Mouse (Mus musculus) lung, embryonic 14.5 days (tissue): ENCODE measurements around the gene Nagk. TPM values are rescaled to one million over a fixed set of nuclear protein-coding genes. Genes with fewer than 3 reads are reported as not detected.

Experiments
- ATAC-seq: fragments of 200-750 bp; cut with Nextera tagmentation; 2 replicates; pipeline ENCODE4 v1.8.0; 2017; ENCODE audit warnings: mild to moderate bottlenecking, moderate TSS enrichment, moderate library complexity; ENCODE audit not compliant: insufficient read depth
- DNase-seq: peaks from one replicate; pipeline ENCODE4 v3.0.0-alpha.2; 2015
- H3K27ac ChIP-seq: fragments of 300-500 bp; sonication (generic); 2 replicates; pipeline ENCODE4 v1.5.1; 2014; ENCODE audit warnings: low read depth, mild to moderate bottlenecking, moderate library complexity
- H3K27me3 ChIP-seq: fragments of 300-500 bp; sonication (generic); 2 replicates; pipeline ENCODE4 v1.6.1; 2014; ENCODE audit warnings: low read length, control low read depth; ENCODE audit not compliant: insufficient read depth
- H3K36me3 ChIP-seq: fragments of 300-500 bp; sonication (generic); 2 replicates; pipeline ENCODE4 v1.6.1; 2014; ENCODE audit warnings: control low read depth; ENCODE audit not compliant: insufficient read depth
- H3K4me1 ChIP-seq: fragments of 300-500 bp; sonication (generic); 2 replicates; pipeline ENCODE4 v1.6.1; 2014; ENCODE audit warnings: antibody characterized with exemption, control low read depth; ENCODE audit not compliant: insufficient read depth
- H3K4me2 ChIP-seq: fragments of 300-500 bp; sonication (generic); 2 replicates; pipeline ENCODE4 v1.6.1; 2014; ENCODE audit warnings: mild to moderate bottlenecking
- H3K4me3 ChIP-seq: fragments of 300-500 bp; sonication (generic); 2 replicates; pipeline ENCODE4 v1.5.1; 2014; ENCODE audit warnings: low read depth, low read length
- H3K9ac ChIP-seq: fragments of 300-500 bp; sonication (generic); 2 replicates; pipeline ENCODE4 v1.6.1; 2014
- H3K9me3 ChIP-seq: fragments of 300-500 bp; sonication (generic); 2 replicates; pipeline ENCODE4 v1.6.1; 2016; ENCODE audit warnings: low read depth, low read length, control low read depth
- CTCF ChIP-seq: IDR thresholded peaks from 2 replicates; pipeline ENCODE4 v1.5.1; 2016; ENCODE audit warnings: antibody characterized with exemption, low read depth
- WGBS: fragments of 180-500 bp; shearing (Covaris S2); extraction: QIAGEN DNeasy Blood & Tissue Kit; methylation state at CpG from one replicate; pipeline ENCODE4 v1.1.7; 2014; 5-methylcytosine and 5-hydroxymethylcytosine counted together
- polyA plus RNA-seq: library from polyadenylated mRNA; unstranded; fragments of >200 nt; fragmentation: Nextera tagmentation; extraction: Ambion mirVana; gene quantifications from 2 replicates; pipeline ENCODE4 v1.2.1, GENCODE M21; 2014

Gene Nagk
- 46.1 and 49.3 TPM in 2 replicates for polyA plus RNA-seq

DNA sequence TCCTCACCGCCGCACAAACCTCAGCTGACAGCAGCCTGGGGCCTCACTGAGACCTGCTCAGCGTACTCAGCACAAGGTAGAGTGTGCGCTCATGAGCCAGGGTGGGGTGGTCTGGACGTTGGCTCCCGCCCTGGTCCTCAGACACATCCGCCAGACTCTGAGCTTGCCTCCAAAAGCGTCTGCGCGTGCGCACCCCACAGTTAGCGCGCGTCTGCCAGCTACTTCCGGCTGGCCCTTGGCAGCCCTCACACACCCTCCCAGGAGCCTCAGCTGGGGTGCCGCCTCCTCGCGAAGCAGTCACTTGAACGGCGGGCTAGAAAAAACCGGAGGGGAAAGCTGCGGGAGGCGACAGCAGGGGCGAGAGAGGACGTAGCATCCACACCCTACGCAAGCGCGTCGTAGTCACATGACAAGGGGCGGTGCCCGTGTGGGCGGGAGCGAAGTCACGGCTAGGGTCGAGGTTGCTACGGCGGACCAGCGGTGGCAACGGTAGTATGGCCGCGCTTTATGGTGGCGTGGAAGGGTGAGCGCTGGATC is at the start of gene Nagk:
Gene Nagk, plus strand, starts transcription at position 223 of the 537 bp plus-strand sequence.
- Histone ChIP-seq H3K27ac (peak within 1 kb of the TSS; percentile 95), H3K4me3 (peak within 1 kb of the TSS; percentile 72), H3K9ac (peak within 1 kb of the TSS; percentile 69), H3K4me2 (peak within 1 kb of the TSS; percentile 97), H3K4me1 (peaks cover 7% of the 10 kb centered on the region), H3K27me3 (no peaks in the 10 kb centered on the region), H3K36me3 (peaks cover 6% of the 10 kb centered on the region), H3K9me3 (no peaks in the 10 kb centered on the region)
- WGBS: under 1% methylated on average over 43 of the region's 43 CpGs
- ATAC-seq: peak; percentile 96
- TF ChIP-seq CTCF: no peak
- peak; percentile 96 for DNase-seq

GRCm38 (mm10) chr6:83745466-83745865 is 49.3 kb upstream of the Nagk start:
- Histone ChIP-seq H3K4me3 (no peak overlapping the region), H3K27ac (no peak overlapping the region), H3K4me1 (no peaks in the 10 kb centered on the region), H3K9me3 (no peaks in the 10 kb centered on the region), H3K4me2 (no peak overlapping the region), H3K27me3 (0 out of 2 replicates have a peak, but pooled peaks cover under 1% of the 10 kb centered on the region), H3K36me3 (no peaks in the 10 kb centered on the region), H3K9ac (no peak overlapping the region)
- no peak for TF ChIP-seq CTCF
- no peak for DNase-seq
- no peak for ATAC-seq
- WGBS: 54% methylated on average over 2 of the region's 2 CpGs

- Histone ChIP-seq H3K27ac (no peak overlapping the region), H3K36me3 (no peaks in the 10 kb centered on the region), H3K9ac (no peak overlapping the region), H3K4me2 (no peak overlapping the region), H3K4me1 (no peaks in the 10 kb centered on the region), H3K27me3 (peaks cover 7% of the 10 kb centered on the region; the same call in 1 of the 2 replicates), H3K9me3 (no peaks in the 10 kb centered on the region), H3K4me3 (no peak overlapping the region)
- TF ChIP-seq CTCF: no peak
- DNase-seq (no peak), ATAC-seq (no peak)
- 49% methylated on average over 3 of the region's 3 CpGs for WGBS
Observed at GRCm38 (mm10) chr6:83749286-83749685, 45.5 kb upstream of the Nagk start.

GRCm38 (mm10) chr6:83750171-83750684 is 44.6 kb upstream of the Nagk start:
- Histone ChIP-seq H3K9ac (peak overlapping the region; percentile 34; the same call in 1 of the 2 replicates), H3K4me2 (0 out of 2 replicates have a peak overlapping the region, but pooled peaks have one; percentile 25), H3K27ac (no peak overlapping the region), H3K4me1 (no peaks in the 10 kb centered on the region), H3K36me3 (no peaks in the 10 kb centered on the region), H3K4me3 (no peak overlapping the region), H3K27me3 (peaks cover 7% of the 10 kb centered on the region; the same call in 1 of the 2 replicates), H3K9me3 (no peaks in the 10 kb centered on the region)
- ATAC-seq (0 out of 2 replicates have a peak, but pooled peaks have one; percentile 17), DNase-seq (peak; percentile 84)
- WGBS: 7% methylated on average over 11 of the region's 11 CpGs
- peak; percentile 90 for TF ChIP-seq CTCF

DNA sequence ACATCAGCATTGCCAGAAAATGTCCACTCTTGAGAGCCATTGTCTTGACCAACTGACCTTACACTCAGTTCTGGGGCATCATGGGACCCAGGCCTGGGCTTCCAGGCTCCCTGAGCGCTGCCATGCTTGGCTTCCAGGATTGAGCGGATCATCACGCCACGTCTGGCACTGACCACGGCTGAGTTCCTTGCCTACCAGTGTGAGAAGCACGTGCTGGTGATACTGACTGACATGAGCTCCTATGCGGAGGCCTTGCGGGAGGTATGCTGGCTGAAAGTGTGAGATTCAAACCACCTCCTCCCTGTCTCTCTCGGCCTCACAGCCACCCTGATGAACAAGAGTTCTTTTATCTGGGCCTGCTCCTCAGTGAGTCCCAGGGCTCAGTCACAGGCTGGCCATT is 38.7 kb upstream of the Nagk start:
- Histone ChIP-seq H3K4me2 (no peak overlapping the region), H3K27ac (no peak overlapping the region), H3K36me3 (no peaks in the 10 kb centered on the region), H3K4me3 (no peak overlapping the region), H3K9me3 (no peaks in the 10 kb centered on the region), H3K27me3 (peaks cover 34% of the 10 kb centered on the region), H3K4me1 (no peaks in the 10 kb centered on the region), H3K9ac (no peak overlapping the region)
- ATAC-seq: no peak
- 54% methylated on average over 9 of the region's 9 CpGs for WGBS
- DNase-seq: no peak
- TF ChIP-seq CTCF: no peak

DNA sequence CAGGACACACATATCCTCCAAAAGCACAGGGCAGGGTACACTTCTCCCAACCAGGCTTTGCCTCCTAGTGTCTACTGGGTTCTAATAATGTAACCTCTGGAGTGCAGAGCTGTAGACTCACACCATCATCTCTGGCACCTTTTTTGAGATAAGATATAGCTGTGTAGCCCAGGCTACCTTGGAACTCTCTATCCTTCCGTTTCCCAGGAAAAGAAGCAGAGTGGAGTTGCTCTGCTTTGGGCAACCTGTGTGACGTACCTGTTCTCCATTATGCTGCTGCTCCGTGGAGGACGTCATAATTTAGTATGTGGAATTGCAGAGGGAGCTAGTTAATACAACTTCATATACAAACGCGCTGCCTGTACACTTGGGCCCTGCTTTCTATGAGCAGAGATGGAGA is 32.4 kb upstream of the Nagk start, which contains the start of gene Ankrd53:
Gene Ankrd53, plus strand, starts transcription at position 301 of the 400 bp plus-strand sequence.
- DNase-seq: no peak
- Histone ChIP-seq H3K4me1 (no peaks in the 10 kb centered on the region; the same call in 1 of the 2 replicates), H3K9me3 (no peaks in the 10 kb centered on the region), H3K4me3 (peak within 1 kb of the TSS; percentile 28), H3K27me3 (peaks cover 57% of the 10 kb centered on the region), H3K27ac (no peak within 1 kb of the TSS), H3K36me3 (no peaks in the 10 kb centered on the region), H3K9ac (no peak within 1 kb of the TSS; the same call in none of the 2 replicates), H3K4me2 (peak within 1 kb of the TSS; percentile 65)
- ATAC-seq: peak; percentile 7; the same call in 1 of the 2 replicates
- 22% methylated on average over 6 of the region's 6 CpGs for WGBS
- no peak for TF ChIP-seq CTCF

- TF ChIP-seq CTCF: peak; percentile 31
- H3K27me3 ChIP-seq: peaks cover 51% of the 10 kb centered on the region
- H3K9ac ChIP-seq: no peak overlapping the region; the same call in none of the 2 replicates
- whole genome bisulfite sequencing: 2% methylated on average over 35 of the region's 35 CpGs
- peak overlapping the region; percentile 28 for H3K4me3 ChIP-seq
- DNase-seq (peak; percentile 56), ATAC-seq (peak; percentile 75)
- H3K4me2 ChIP-seq: peak overlapping the region; percentile 65
- H3K27ac ChIP-seq: no peak overlapping the region
- no peaks in the 10 kb centered on the region for H3K36me3 ChIP-seq
- H3K9me3 ChIP-seq: no peaks in the 10 kb centered on the region
- H3K4me1 ChIP-seq: no peaks in the 10 kb centered on the region; the same call in 1 of the 2 replicates
Observed at GRCm38 (mm10) chr6:83762880-83763431, 31.8 kb upstream of the Nagk start.
